Mouse (Mus musculus) liver, embryonic 14.5 days (tissue): ENCODE measurements around the gene Kdelr3.

Experiments used
- CTCF ChIP-seq: IDR thresholded peaks from 2 replicates; pipeline ENCODE4 v1.5.1; 2016; ENCODE audit warnings: antibody characterized with exemption, low read depth, control low read depth
- EP300 ChIP-seq: IDR thresholded peaks from 2 replicates; pipeline ENCODE4 v1.6.1; 2016; ENCODE audit warnings: antibody characterized with exemption, low read depth

DNA sequence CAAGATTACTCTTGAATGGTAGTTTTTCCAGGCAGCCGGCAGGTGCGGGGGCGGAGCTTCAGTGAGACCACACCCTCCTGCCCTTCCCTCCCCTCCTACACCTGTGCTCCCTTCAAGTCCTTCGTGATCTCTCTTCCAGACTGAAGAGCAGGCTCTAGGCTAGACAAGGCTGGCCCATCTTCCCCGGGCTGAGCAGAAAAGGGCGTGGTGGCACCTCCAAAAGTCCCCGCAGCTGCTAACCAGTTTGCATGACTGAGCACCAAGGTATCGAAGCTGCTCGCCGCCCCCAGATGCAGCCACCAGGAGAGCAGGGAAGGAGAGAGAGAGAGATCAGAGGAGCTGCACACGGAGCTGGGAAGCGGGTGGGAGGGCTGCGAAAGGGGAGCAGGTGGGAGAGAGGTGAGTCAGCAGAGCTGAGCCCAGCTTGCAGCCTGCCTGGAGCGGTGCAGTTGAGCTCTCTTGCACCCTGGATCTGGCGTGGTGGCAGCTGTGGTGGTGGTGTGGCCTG, 35.0 kb upstream of the Kdelr3 start:
- TF ChIP-seq CTCF (no peak), EP300 (no peak)
